8 mouse cellular contexts compared by ENCODE assay signal in genomic region chr2:116893988-116894363, GRCm38 (mm10). TPM values are rescaled to one million over a fixed set of nuclear protein-coding genes. Genes with fewer than 3 reads are reported as not detected.
DNase-seq lines count a peak whose midpoint lies in the region; ATAC-seq and TF ChIP-seq lines count a peak whose summit lies in the region.

No protein-coding gene starts in this region.

- no peaks in the 10 kb centered on the region for H3K4me1 ChIP-seq in spleen, adult 2 months (ENCODE audit: control insufficient read depth, insufficient read depth, insufficient read length)
- H3K4me1 ChIP-seq in heart, embryonic 10.5 days = peaks cover 5% of the 10 kb centered on the region
- H3K4me1 ChIP-seq in kidney, embryonic 15.5 days = peaks cover 10% of the 10 kb centered on the region
- no peaks in the 10 kb centered on the region for H3K4me1 ChIP-seq in small intestine, adult 2 months (ENCODE audit: control insufficient read depth, insufficient read depth, insufficient read length, low read length)

- TF ChIP-seq CTCF in spleen, adult 2 months (IDR thresholded peaks at IDR 0.05; ENCODE audit: extremely low read depth, insufficient read depth, insufficient read length, insufficient replicate concordance) = peak; percentile 38; the same call in 1 of the 2 replicates
- TF ChIP-seq CTCF in small intestine, adult 2 months (IDR thresholded peaks at IDR 0.05; ENCODE audit: extremely low read depth, insufficient read length, insufficient replicate concordance, low read depth, low read length) = peak; percentile 42; the same call in 1 of the 2 replicates

- H3K36me3 ChIP-seq in spleen, adult 2 months (ENCODE audit: control insufficient read depth, insufficient read depth, low read length) = no peaks in the 10 kb centered on the region
- no peaks in the 10 kb centered on the region for H3K36me3 ChIP-seq in heart, embryonic 10.5 days
- H3K36me3 ChIP-seq in kidney, embryonic 15.5 days = no peaks in the 10 kb centered on the region
- H3K36me3 ChIP-seq in small intestine, adult 2 months (ENCODE audit: control insufficient read depth, insufficient read depth, low read length) = no peaks in the 10 kb centered on the region

- no peak overlapping the region for H3K4me3 ChIP-seq in spleen, adult 2 months (ENCODE audit: extremely low read depth, insufficient read depth, insufficient read length)
- peak overlapping the region; percentile 58 for H3K4me3 ChIP-seq in heart, embryonic 10.5 days
- H3K4me3 ChIP-seq in kidney, embryonic 15.5 days (replicated peaks) = peak overlapping the region; percentile 34
- no peak overlapping the region for H3K4me3 ChIP-seq in small intestine, adult 2 months (ENCODE audit: low read depth, low read length)

- no peak for DNase-seq in spleen, adult 2 months (ENCODE audit: low read depth in 1 of 2, low spot score in 2 of 2)
- DNase-seq in spleen, postnatal 36 days (ENCODE audit: low spot score in 2 of 2) = no peak
- peak; percentile 27 for DNase-seq in cerebellum, adult 8-10 months
- DNase-seq in heart, embryonic 10.5 days (ENCODE audit: low spot score) = peak; percentile 79
- peak; percentile 33 for DNase-seq in lung, postnatal 14 days

- no peak for TF ChIP-seq POLR2A in spleen, adult 2 months (IDR thresholded peaks at IDR 0.05; ENCODE audit: low read depth, low read length)
- no peak for TF ChIP-seq POLR2A in small intestine, adult 2 months (IDR thresholded peaks at IDR 0.05; ENCODE audit: low read depth, low read length)

- ATAC-seq in kidney, embryonic 15.5 days (replicated peaks; ENCODE audit: low FRiP score) = peak; percentile 84
- ATAC-seq in erythroid progenitor cell, adult 5-6 weeks (replicated peaks; ENCODE audit: low FRiP score, poor library complexity, severe bottlenecking) = no peak

- peak overlapping the region; percentile 72 for H3K4me2 ChIP-seq in kidney, embryonic 15.5 days

- H3K9ac ChIP-seq in kidney, embryonic 15.5 days = peak overlapping the region; percentile 36; the same call in 1 of the 2 replicates

- no peaks in the 10 kb centered on the region for H3K27me3 ChIP-seq in spleen, adult 2 months (ENCODE audit: control insufficient read depth, insufficient read depth, low read length)
- H3K27me3 ChIP-seq in heart, embryonic 10.5 days (ENCODE audit: insufficient read depth, poor library complexity, severe bottlenecking) = peaks cover under 1% of the 10 kb centered on the region; the same call in 1 of the 2 replicates
- H3K27me3 ChIP-seq in kidney, embryonic 15.5 days = no peaks in the 10 kb centered on the region
- H3K27me3 ChIP-seq in small intestine, adult 2 months (ENCODE audit: control insufficient read depth, insufficient read depth, low read length) = no peaks in the 10 kb centered on the region

- 15% methylated on average over 9 of the region's 9 CpGs for WGBS in spleen, adult 2 months
- 2% methylated on average over 9 of the region's 9 CpGs for WGBS in heart, embryonic 10.5 days
- WGBS in kidney, embryonic 15.5 days = 0% methylated on average over 9 of the region's 9 CpGs
- 4% methylated on average over 9 of the region's 9 CpGs for WGBS in small intestine, adult 2 months

- H3K9me3 ChIP-seq in heart, embryonic 10.5 days = no peaks in the 10 kb centered on the region
- H3K9me3 ChIP-seq in kidney, embryonic 15.5 days (replicated peaks) = no peaks in the 10 kb centered on the region

- H3K27ac ChIP-seq in spleen, adult 2 months (ENCODE audit: insufficient read depth, low read length) = no peak overlapping the region
- no peak overlapping the region for H3K27ac ChIP-seq in heart, embryonic 10.5 days
- H3K27ac ChIP-seq in kidney, embryonic 15.5 days = peak overlapping the region; percentile 62; the same call in 1 of the 2 replicates
- H3K27ac ChIP-seq in small intestine, adult 2 months (ENCODE audit: insufficient read depth, low read depth, low read length) = no peak overlapping the region

RNA-seq across cellular contexts. Expression of gene Tmco5, which starts 15.5 kb away (rescaled TPM):
- not detected in 2 replicates for polyA plus RNA-seq in spleen, adult 2 months (2012; rRNA removed)
- polyA plus RNA-seq in heart, embryonic 10.5 days (2016; fragmentation: Nextera tagmentation; extraction: Ambion mirVana) = not detected in 2 replicates
- not detected in 2 replicates for polyA plus RNA-seq in kidney, embryonic 15.5 days (2015; fragmentation: Nextera tagmentation; extraction: Ambion mirVana)
- polyA plus RNA-seq in small intestine, adult 2 months (2012; rRNA removed) = not detected in 2 replicates
- total RNA-seq in erythroid progenitor cell, adult 5-6 weeks (2015; ENCODE audit: low replicate concordance) = not detected in 2 replicates
- total RNA-seq in erythroid progenitor cell, adult 5-6 weeks (2017; ENCODE audit: low replicate concordance) = not detected in 2 replicates

Comparison
In these comparisons a context has a peak if more than half of its experiments do, and no peak if none do; other contexts are left out.
1. DNase-seq: peak in cerebellum, adult 8-10 months (single experiment), heart, embryonic 10.5 days (single experiment) and lung, postnatal 14 days (single experiment); none in spleen, adult 2 months (0 of 2) and spleen, postnatal 36 days (0 of 2).
2. H3K4me3 ChIP-seq: peak in heart, embryonic 10.5 days (single experiment) and kidney, embryonic 15.5 days (single experiment); none in spleen, adult 2 months (single experiment) and small intestine, adult 2 months (single experiment).